Mouse (Mus musculus) hindbrain, embryonic 12.5 days (tissue): ENCODE measurements around the gene Tsr3. TPM values are rescaled to one million over a fixed set of nuclear protein-coding genes. Genes with fewer than 3 reads are reported as not detected.
"Not testable (repeated sequence)": the region's sequence is repeated elsewhere in the genome, so short reads cannot be mapped to it uniquely, and the experiment has no call there.

Experiments used
- ATAC-seq: fragments of 200-750 bp; cut with Nextera tagmentation; 2 replicates; pipeline ENCODE4 v1.8.0; 2017; ENCODE audit warnings: moderate TSS enrichment; ENCODE audit not compliant: low FRiP score
- H3K27ac ChIP-seq: fragments of 300-500 bp; sonication (generic); 2 replicates; pipeline ENCODE4 v1.5.1; 2016; ENCODE audit warnings: mild to moderate bottlenecking
- H3K27me3 ChIP-seq: fragments of 300-500 bp; sonication (generic); 2 replicates; pipeline ENCODE4 v1.6.1; 2016; ENCODE audit warnings: mild to moderate bottlenecking
- H3K36me3 ChIP-seq: fragments of 300-500 bp; sonication (generic); 2 replicates; pipeline ENCODE4 v1.6.1; 2016; ENCODE audit warnings: mild to moderate bottlenecking
- H3K4me1 ChIP-seq: fragments of 300-500 bp; sonication (generic); 2 replicates; pipeline ENCODE4 v1.6.1; 2016
- H3K4me2 ChIP-seq: fragments of 300-500 bp; sonication (generic); replicated peaks from 2 replicates; pipeline ENCODE4 v1.6.1; 2016; ENCODE audit warnings: mild to moderate bottlenecking
- H3K4me3 ChIP-seq: fragments of 300-500 bp; sonication (generic); 2 replicates; pipeline ENCODE4 v1.5.1; 2016; ENCODE audit warnings: mild to moderate bottlenecking
- H3K9ac ChIP-seq: fragments of 300-500 bp; sonication (generic); 2 replicates; pipeline ENCODE4 v1.6.1; 2016; ENCODE audit warnings: mild to moderate bottlenecking, moderate library complexity
- H3K9me3 ChIP-seq: fragments of 300-500 bp; sonication (generic); replicated peaks from 2 replicates; pipeline ENCODE4 v1.6.1; 2016; ENCODE audit warnings: mild to moderate bottlenecking
- WGBS: fragments of 180-500 bp; shearing (Covaris S2); methylation state at CpG from one replicate; pipeline ENCODE4 v1.1.7; 2016; 5-methylcytosine and 5-hydroxymethylcytosine counted together
- polyA plus RNA-seq: library from polyadenylated mRNA; unstranded; fragments of >200 nt; fragmentation: Nextera tagmentation; extraction: Ambion mirVana; gene quantifications from 2 replicates; pipeline ENCODE4 v1.2.1, GENCODE M21; 2016

The Tsr3 gene
- polyA plus RNA-seq, 1 experiment from 2014 or later: 61.8 TPM

DNA sequence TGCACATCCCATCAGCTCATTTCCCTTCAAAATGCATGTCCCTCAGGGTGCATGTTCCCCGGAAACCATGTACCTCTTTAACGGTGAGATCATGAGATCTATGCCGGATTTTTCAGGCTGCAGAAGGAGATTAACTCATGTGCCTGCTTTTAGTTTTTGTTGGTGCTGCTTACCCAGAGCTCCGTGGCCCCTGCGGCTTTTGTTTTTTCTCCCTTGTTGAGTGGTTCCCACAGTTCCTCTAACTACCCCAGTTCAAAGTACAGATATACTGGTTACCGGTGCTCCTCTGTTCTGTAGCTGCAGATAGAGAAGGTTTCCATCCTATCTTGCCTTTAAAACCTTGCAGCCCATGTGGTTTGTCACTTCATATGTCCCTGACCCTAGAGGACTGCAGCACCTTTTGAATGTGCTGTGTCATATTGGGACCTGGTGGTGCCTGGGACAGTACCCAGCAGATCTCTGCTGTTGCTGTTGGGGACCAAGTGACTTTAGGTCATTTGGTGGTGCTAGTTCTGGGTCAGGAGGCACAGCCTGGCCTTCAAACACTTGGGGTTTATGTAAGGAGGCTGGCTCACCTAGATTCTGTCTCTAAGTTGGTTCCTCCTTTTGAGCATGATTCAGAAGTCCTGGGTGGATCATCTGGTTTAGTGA lies 16.9 kb upstream of the Tsr3 start:
- Histone ChIP-seq H3K4me3 (0 out of 2 replicates have a peak overlapping the region, but pooled peaks have one; percentile 37), H3K9ac (no peak overlapping the region), H3K36me3 (peaks cover 39% of the 10 kb centered on the region), H3K4me1 (peaks cover 18% of the 10 kb centered on the region), H3K9me3 (no peaks in the 10 kb centered on the region), H3K4me2 (peak overlapping the region; percentile 61), H3K27ac (no peak overlapping the region), H3K27me3 (no peaks in the 10 kb centered on the region)
- ATAC-seq: no peak
- WGBS: 41% methylated on average over 6 of the region's 6 CpGs

GRCm38 (mm10) chr17:25224586-25225222 lies 15.3 kb upstream of the Tsr3 start:
- 94% methylated on average over 7 of the region's 7 CpGs for WGBS
- no peak overlapping the region for H3K4me3 ChIP-seq

DNA sequence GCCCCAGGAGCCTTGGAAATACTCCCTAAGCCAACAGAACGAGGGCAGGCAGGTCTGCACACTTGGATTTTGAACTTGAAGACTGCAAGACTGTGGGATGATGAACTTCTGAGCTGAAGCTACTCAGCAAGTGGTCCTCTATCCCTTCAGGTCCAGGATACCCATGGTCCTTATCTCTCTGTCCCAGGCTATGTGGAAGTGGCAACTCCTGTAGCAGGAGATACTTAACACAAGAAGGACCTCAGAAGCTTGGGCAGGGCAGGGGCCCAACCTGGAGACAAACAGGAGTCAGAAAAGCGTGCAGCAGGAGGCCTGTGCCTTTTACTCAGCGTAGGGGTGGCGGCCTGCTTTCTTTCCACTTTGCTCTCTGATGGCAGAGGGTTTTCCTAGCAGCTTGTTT lies 14.3 kb upstream of the Tsr3 start:
- H3K4me2 ChIP-seq: no peak overlapping the region
- peaks cover 43% of the 10 kb centered on the region for H3K36me3 ChIP-seq
- no peak overlapping the region for H3K27ac ChIP-seq
- no peaks in the 10 kb centered on the region for H3K27me3 ChIP-seq
- ATAC-seq: no peak
- no peak overlapping the region for H3K4me3 ChIP-seq
- no peaks in the 10 kb centered on the region for H3K9me3 ChIP-seq
- WGBS: 86% methylated on average over 4 of the region's 4 CpGs
- no peak overlapping the region for H3K9ac ChIP-seq
- peaks cover 18% of the 10 kb centered on the region for H3K4me1 ChIP-seq

More at GRCm38 (mm10) chr17:25224586-25225222, 15.3 kb upstream of the Tsr3 start:
- H3K9ac ChIP-seq: no peak overlapping the region; the same call in 1 of the 2 replicates
- no peak overlapping the region for H3K4me2 ChIP-seq
- no peaks in the 10 kb centered on the region for H3K9me3 ChIP-seq
- H3K27me3 ChIP-seq: no peaks in the 10 kb centered on the region
- ATAC-seq: no peak
- peaks cover 44% of the 10 kb centered on the region for H3K36me3 ChIP-seq
- peaks cover 18% of the 10 kb centered on the region for H3K4me1 ChIP-seq
- no peak overlapping the region for H3K27ac ChIP-seq

- H3K27ac ChIP-seq: no peak overlapping the region
- H3K9ac ChIP-seq: no peak overlapping the region
- H3K9me3 ChIP-seq: no peaks in the 10 kb centered on the region
- H3K36me3 ChIP-seq: peaks cover 51% of the 10 kb centered on the region
- ATAC-seq: no peak
- no peak overlapping the region for H3K4me2 ChIP-seq
- H3K27me3 ChIP-seq: no peaks in the 10 kb centered on the region
- 86% methylated on average over 5 of the region's 5 CpGs for WGBS
- no peaks in the 10 kb centered on the region for H3K4me1 ChIP-seq
- no peak overlapping the region for H3K4me3 ChIP-seq
Observed at GRCm38 (mm10) chr17:25227991-25228390, 12.0 kb upstream of the Tsr3 start.

DNA sequence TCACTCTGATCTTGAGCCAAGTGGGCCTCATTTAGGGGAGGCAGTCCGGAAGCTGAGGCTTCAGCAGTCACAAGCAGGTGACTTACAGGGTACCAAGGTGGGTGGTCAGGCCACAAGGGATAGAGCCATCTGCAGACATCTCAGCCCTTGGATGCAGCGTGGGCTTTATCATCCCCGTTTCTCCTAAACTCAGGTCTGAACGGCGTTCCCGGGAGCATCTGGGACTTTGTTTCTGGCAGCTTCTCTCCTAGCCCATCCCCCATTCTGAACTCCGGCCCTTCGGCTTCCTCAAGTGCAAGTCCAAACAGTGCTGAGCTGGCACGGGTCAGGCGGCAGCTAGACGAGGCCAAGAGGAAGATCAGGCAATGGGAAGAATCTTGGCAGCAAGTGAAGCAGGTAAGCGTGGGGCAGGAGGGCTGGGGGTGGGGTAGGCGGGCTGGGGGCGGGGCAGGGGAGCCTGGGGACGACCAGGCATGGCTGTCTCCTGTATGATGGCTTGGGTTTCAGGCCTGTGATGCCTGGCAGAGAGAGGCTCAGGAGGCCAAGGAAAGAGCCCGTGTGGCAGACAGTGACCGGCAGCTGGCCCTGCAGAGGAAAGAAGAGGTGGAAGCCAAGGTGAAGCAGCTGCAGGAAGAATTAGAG lies 9.8 kb upstream of the Tsr3 start:
- not testable (repeated sequence) for H3K4me1 ChIP-seq, H3K4me3 ChIP-seq, H3K4me2 ChIP-seq, H3K27ac ChIP-seq, ATAC-seq, H3K9ac ChIP-seq, H3K9me3 ChIP-seq, H3K27me3 ChIP-seq
- peaks cover 54% of the 10 kb centered on the region for H3K36me3 ChIP-seq
- 83% methylated on average over 17 of the region's 17 CpGs for WGBS

DNA sequence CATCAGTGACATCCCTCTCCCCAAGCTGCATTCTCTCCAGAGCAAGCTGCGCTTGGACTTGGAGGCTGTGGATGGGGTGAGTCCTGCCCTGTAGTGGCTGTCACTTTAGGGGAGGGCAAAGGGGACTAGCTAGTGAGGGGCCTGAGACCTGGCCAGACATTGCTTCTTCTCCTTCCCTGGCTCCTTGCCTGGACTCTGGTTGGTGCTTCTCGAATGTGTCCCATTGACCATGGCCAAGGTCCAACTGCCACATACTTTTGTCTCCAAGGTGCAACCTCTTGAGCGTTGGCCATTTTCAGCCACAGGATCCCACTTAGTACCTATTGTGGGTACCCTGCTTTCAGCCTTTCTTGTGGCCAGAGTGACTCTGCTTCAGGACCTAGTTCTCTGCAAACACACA lies 9.3 kb upstream of the Tsr3 start:
- H3K27ac ChIP-seq: no peak overlapping the region
- H3K36me3 ChIP-seq: peaks cover 59% of the 10 kb centered on the region
- ATAC-seq: no peak
- no peak overlapping the region for H3K4me2 ChIP-seq
- H3K4me3 ChIP-seq: no peak overlapping the region
- H3K27me3 ChIP-seq: no peaks in the 10 kb centered on the region
- no peak overlapping the region for H3K9ac ChIP-seq
- 98% methylated on average over 3 of the region's 3 CpGs for WGBS
- H3K9me3 ChIP-seq: no peaks in the 10 kb centered on the region
- no peaks in the 10 kb centered on the region for H3K4me1 ChIP-seq

DNA sequence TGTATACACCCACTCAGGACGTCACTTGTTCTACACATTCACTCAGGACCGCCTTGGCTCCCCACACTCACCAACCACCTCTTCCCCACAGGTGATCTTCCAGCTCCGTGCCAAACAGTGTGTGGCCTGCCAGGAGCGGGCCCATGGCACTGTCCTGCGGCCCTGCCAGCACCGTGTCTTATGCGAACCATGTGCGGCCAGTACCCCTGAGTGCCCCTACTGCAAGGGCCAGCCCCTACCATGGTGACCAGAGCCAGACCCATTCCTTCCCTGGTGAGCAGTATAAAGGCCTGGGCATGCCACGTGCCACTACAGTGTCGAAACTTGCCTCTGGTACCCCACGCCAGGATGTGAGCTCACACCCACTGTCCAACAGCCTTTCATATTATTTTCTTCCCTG lies 8.3 kb upstream of the Tsr3 start:
- H3K9me3 ChIP-seq, H3K4me1 ChIP-seq, H3K9ac ChIP-seq, H3K4me2 ChIP-seq, H3K4me3 ChIP-seq, H3K27ac ChIP-seq, H3K27me3 ChIP-seq: not testable (repeated sequence)
- WGBS: 84% methylated on average over 7 of the region's 11 CpGs
- H3K36me3 ChIP-seq: peaks cover 55% of the 10 kb centered on the region
- 0 out of 2 replicates have a peak, but pooled peaks have one; percentile 66 for ATAC-seq

DNA sequence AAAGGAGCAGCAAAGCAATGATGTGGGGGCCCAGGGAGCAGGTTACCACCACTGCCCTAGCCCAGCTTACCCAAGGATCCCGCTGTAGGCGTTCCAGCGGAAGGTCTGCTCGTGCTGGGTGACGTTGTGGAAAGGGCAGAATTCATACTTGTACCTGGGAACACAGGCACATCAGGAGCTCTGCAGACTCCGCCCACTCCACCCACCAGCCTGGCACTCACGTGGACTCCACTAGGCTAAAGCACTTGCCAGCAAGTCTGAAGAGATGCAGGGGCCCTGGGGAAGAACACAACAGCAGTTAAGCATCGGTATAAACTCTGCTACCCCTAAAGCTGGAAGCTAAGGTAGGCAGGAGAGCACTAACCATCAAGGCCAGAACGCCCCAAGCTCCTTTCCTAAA lies 4.3 kb upstream of the Tsr3 start:
- H3K27me3 ChIP-seq: no peaks in the 10 kb centered on the region
- no peak overlapping the region for H3K9ac ChIP-seq
- H3K4me3 ChIP-seq: no peak overlapping the region
- peaks cover 28% of the 10 kb centered on the region for H3K36me3 ChIP-seq
- no peak overlapping the region for H3K27ac ChIP-seq
- 86% methylated on average over 9 of the region's 9 CpGs for WGBS
- H3K9me3 ChIP-seq: no peaks in the 10 kb centered on the region
- no peak for ATAC-seq
- no peak overlapping the region for H3K4me2 ChIP-seq
- H3K4me1 ChIP-seq: peaks cover 12% of the 10 kb centered on the region

- Histone ChIP-seq H3K4me1 (peaks cover 19% of the 10 kb centered on the region), H3K36me3 (peaks cover 40% of the 10 kb centered on the region), H3K4me3 (no peak overlapping the region), H3K9ac (no peak overlapping the region), H3K4me2 (no peak overlapping the region), H3K9me3 (no peaks in the 10 kb centered on the region), H3K27me3 (no peaks in the 10 kb centered on the region), H3K27ac (no peak overlapping the region)
- 88% methylated on average over 11 of the region's 11 CpGs for WGBS
- ATAC-seq: no peak
Observed at GRCm38 (mm10) chr17:25243131-25243780, 3.3 kb downstream of the Tsr3 start.

- Histone ChIP-seq H3K9me3 (no peaks in the 10 kb centered on the region), H3K4me1 (peaks cover 14% of the 10 kb centered on the region), H3K4me2 (no peak overlapping the region), H3K36me3 (peaks cover 40% of the 10 kb centered on the region), H3K27me3 (no peaks in the 10 kb centered on the region), H3K9ac (no peak overlapping the region), H3K27ac (no peak overlapping the region), H3K4me3 (no peak overlapping the region)
- ATAC-seq: no peak
- 83% methylated on average over 16 of the region's 16 CpGs for WGBS
Observed at GRCm38 (mm10) chr17:25244239-25244638, 4.3 kb downstream of the Tsr3 start.

DNA sequence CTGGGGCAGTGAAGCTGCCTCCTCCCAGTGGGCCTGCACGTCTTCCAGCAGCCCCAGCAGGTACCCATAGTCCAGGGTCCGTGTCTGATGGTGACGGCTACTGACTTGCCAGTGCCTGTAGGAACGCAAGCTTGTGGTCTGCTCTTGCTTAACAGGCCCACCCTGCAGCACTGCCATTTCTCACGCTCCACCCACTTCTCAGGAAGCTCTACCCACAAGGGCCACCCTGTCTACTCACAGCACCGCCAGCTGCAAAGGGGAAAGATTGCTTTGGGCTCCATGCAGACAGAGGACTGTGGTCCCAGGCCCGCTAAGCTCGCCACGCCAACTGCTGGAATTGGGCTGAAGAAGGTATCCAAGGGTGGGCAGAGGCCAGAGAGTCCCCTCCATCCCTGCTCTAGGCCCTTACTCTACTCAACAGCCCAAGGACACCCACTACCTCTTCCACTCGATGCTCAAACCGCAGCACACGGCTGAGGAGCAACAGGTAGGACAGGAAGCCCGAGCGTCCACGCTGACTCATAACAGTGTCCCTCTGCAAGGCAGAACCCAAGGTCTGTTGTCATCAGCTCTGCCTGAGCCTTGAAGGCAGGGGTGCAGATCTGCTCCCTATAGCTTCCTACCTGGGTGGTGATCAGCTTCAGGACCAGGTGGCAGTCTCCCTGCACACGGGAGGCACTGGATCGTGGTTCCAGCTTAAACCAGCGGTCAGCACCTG lies 8.2 kb downstream of the Tsr3 start:
- Histone ChIP-seq H3K4me2 (no peak overlapping the region), H3K27me3 (peaks cover 3% of the 10 kb centered on the region; the same call in 1 of the 2 replicates), H3K27ac (no peak overlapping the region), H3K36me3 (peaks cover 28% of the 10 kb centered on the region), H3K4me1 (peaks cover 15% of the 10 kb centered on the region), H3K9ac (no peak overlapping the region), H3K9me3 (no peaks in the 10 kb centered on the region), H3K4me3 (no peak overlapping the region)
- 84% methylated on average over 18 of the region's 18 CpGs for WGBS
- ATAC-seq: no peak
